Mouse (Mus musculus) brain, embryonic 14.5 days (tissue): ENCODE measurements around the gene Col19a1.

Experiments used
- CTCF ChIP-seq: fragments of 200-500 bp; IDR thresholded peaks from 2 replicates; pipeline ENCODE4 v1.5.1; 2012; ENCODE audit warnings: inconsistent platforms, mild to moderate bottlenecking, moderate library complexity, borderline replicate concordance; ENCODE audit not compliant: insufficient read depth, insufficient read length; ENCODE audit errors: extremely low read depth
- POLR2A ChIP-seq: fragments of 200-500 bp; IDR thresholded peaks from 2 replicates; pipeline ENCODE4 v1.6.1; 2012; ENCODE audit warnings: mild to moderate bottlenecking, inconsistent platforms, borderline replicate concordance; ENCODE audit not compliant: poor library complexity, insufficient read depth, insufficient read length, severe bottlenecking; ENCODE audit errors: extremely low read depth

GRCm38 (mm10) chr1:24230428-24230827 is 356.8 kb downstream of the Col19a1 start:
- TF ChIP-seq POLR2A (no peak), CTCF (no peak; the same call in 1 of the 2 replicates)
